Mouse (Mus musculus): ENCODE results near the gene Rab3b.
A peak's percentile ranks its signal among the peaks of the same experiment; 100 is the strongest.

Rab3b gene

DNA sequence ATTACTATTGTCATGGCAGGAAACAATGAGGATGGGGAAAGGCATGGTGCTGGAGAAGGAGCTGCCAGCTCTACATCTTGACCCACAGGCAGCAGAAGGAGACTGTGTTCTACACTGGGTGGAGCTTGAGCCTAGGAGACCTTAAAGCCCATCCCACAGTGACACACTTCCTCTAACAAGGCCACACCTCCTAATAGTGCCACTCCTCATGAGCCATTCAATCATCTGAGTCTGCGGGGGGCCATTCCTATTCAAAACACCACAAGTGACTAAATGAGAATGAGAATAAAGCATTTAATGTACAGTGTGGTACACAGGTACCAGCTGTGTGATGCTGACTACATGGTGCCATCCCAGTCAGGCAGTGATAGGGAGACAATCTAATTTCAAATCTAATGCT, 71.3 kb downstream of the Rab3b start:
- no peak for DNase-seq (ENCODE audit: low spot score)

DNA sequence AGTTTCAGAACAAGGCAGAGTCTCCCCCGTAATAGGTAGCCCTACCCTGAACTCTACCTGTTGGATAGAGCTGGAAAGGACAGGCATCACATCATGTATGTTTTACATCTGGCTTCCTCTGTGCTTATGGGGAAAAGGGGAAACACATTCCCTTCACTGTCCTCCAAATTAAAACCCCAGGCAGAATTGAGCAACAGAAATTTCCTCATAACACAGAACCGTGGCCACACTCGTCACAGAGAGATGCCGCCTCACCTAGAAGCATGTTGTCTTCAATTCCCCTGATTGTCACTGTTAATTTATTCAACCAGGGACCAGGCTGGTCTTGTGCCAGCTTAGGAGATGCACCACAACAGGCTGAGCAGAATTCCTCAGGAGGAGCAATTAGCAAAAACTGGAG, 72.8 kb downstream of the Rab3b start:
- DNase-seq (ENCODE audit: low spot score), result no peak

GRCm38 (mm10) chr4:108959696-108960095, 80.8 kb downstream of the Rab3b start:
- no peak for DNase-seq (ENCODE audit: low spot score)

DNA sequence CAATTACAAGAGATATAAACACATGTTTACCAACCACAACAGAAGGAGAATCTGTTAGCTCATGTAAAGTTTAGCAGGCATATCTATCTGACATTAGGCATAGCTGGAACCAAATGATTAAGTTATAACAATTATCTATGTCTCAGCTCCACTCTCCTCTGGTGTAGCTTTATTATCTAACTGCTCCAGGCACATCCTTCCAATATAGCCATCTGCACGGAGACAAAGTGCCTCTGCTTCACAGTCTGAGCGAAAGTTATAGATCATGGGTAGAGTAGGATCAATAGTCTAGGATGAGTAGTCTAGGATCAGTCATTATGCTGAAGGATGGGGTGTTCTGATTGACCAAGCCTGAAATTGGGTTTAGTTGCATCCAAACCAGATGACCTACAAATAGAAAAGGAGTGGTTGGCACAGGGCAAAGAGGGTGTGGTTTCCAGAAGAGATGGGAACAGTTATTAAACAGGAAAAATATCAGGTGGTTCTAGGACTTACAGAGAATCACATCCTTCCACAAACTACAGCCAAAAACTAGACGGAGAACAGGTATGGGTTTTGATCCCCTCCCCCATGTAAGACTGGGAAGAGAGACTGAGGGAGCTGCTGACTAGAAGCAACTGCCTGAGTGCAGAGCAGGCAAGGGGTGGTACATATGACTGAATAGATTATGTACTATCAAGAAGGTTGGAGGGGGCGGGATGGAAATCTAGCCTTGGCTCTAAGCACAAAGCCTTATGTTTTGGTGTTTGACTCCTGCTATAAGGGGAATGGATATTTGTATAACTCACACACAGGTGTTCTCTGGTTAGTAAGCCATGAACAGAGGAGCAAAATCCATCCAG, 82.0 kb downstream of the Rab3b start:
- no peak for DNase-seq (ENCODE audit: low spot score)

- no peak for DNase-seq (ENCODE audit: low spot score)
These were observed 84.2 kb downstream of the Rab3b start for GRCm38 (mm10) chr4:108963017-108963416.

GRCm38 (mm10) chr4:108969517-108969916, 90.7 kb downstream of the Rab3b start:
- no peak for DNase-seq (ENCODE audit: low spot score)

GRCm38 (mm10) chr4:108971054-108971453, 92.2 kb downstream of the Rab3b start:
- DNase-seq (ENCODE audit: low spot score), result no peak

GRCm38 (mm10) chr4:108976458-108977071, 97.7 kb downstream of the Rab3b start:
- DNase-seq (ENCODE audit: low spot score), result peak; percentile 61

DNA sequence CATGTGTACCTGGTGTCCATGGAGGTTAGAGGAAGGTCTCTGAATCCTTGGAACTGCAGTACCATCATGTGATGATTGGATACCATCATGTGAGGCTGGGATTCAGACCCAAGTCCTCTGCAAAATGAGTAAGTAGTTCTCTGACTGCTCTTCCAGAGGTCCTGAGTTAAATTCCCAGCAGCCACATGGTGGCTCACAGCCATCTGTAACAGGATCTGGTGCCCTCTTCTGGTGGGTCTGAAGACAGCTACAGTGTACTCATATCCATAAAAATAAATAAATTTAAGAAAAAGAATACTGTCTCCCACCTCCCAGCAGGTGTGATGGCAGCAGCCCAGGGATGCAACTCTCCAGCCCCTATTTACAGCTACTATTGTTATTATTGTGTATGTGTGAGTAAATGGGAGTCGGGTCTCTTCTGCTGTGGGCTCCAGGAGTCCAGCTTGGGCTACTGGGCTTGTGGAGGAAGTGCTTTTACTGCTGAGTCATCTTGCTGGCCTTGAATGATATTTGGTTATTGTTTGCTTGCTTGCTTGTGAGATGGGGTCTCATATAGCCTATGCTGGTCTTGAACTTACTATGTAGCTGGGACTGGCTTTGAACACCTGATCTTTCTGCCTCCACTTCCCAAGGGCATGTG, 108.1 kb downstream of the Rab3b start:
- no peak for DNase-seq (ENCODE audit: low spot score)

GRCm38 (mm10) chr4:108987473-108987842, 108.6 kb downstream of the Rab3b start:
- no peak for DNase-seq (ENCODE audit: low spot score)

GRCm38 (mm10) chr4:108989430-108989829, 110.6 kb downstream of the Rab3b start:
- no peak for DNase-seq (ENCODE audit: low spot score)

GRCm38 (mm10) chr4:108990032-108990431, 111.2 kb downstream of the Rab3b start:
- no peak for DNase-seq (ENCODE audit: low spot score)

- DNase-seq (ENCODE audit: low spot score), result no peak
These were observed 111.7 kb downstream of the Rab3b start for GRCm38 (mm10) chr4:108990571-108990970.

- DNase-seq (ENCODE audit: low spot score), result no peak
These were observed 112.9 kb downstream of the Rab3b start for GRCm38 (mm10) chr4:108991811-108992210.
